Mouse (Mus musculus) myocyte (in vitro differentiated cells): ENCODE measurements at regions not wholly inside any gene's neighbourhood (a gene's known extent, or its start where the extent isn't known, plus 50 kb on each side); places are given as distances from the start of the nearest gene placed in this dataset.

Source experiments
- H3K27me3 ChIP-seq: one replicate; pipeline ENCODE4 v1.6.1; 2011; ENCODE audit not compliant: control insufficient read depth, insufficient read depth, insufficient read length
- H3K36me3 ChIP-seq: one replicate; pipeline ENCODE4 v1.6.1; 2011; ENCODE audit not compliant: control insufficient read depth, insufficient read depth
- H3K4me2 ChIP-seq: one replicate; pipeline ENCODE4 v1.6.1; 2011; ENCODE audit warnings: low read depth, control low read depth
- H3K4me3 ChIP-seq: one replicate; pipeline ENCODE4 v1.5.1; 2011; ENCODE audit warnings: mild to moderate bottlenecking, control low read depth, moderate library complexity
- H3K79me2 ChIP-seq: one replicate; pipeline ENCODE4 v1.6.1; 2011; ENCODE audit not compliant: control insufficient read depth, insufficient read depth
- H3ac ChIP-seq: one replicate; pipeline ENCODE4 v1.6.1; 2011; ENCODE audit not compliant: control insufficient read depth, insufficient read length
- CEBPB ChIP-seq: IDR thresholded peaks from 2 replicates; pipeline ENCODE4 v1.6.1; 2011; ENCODE audit warnings: mild to moderate bottlenecking, moderate library complexity; ENCODE audit not compliant: poor library complexity, insufficient read depth, severe bottlenecking
- E2F4 ChIP-seq: IDR thresholded peaks from one replicate; pipeline ENCODE4 v1.6.1; 2011; ENCODE audit warnings: mild to moderate bottlenecking, control low read depth, moderate library complexity; ENCODE audit not compliant: insufficient read depth
- MAX ChIP-seq: IDR thresholded peaks from one replicate; pipeline ENCODE4 v1.6.1; 2011; ENCODE audit warnings: low read depth, mild to moderate bottlenecking, control low read depth
- MYOD1 ChIP-seq, 3 experiments: IDR thresholded peaks; one replicate each; pipeline ENCODE4 v1.6.1; 2011; ENCODE audit warnings: control low read depth in 2 of 3, low read depth in 2 of 3, mild to moderate bottlenecking in 2 of 3, moderate library complexity in 1 of 3; ENCODE audit not compliant: insufficient read length in 2 of 3, control insufficient read depth in 1 of 3
- MYOG ChIP-seq, 3 experiments: IDR thresholded peaks; one replicate each; pipeline ENCODE4 v1.6.1; 2011; ENCODE audit warnings: control low read depth in 2 of 3, low read depth in 2 of 3, mild to moderate bottlenecking in 2 of 3; ENCODE audit not compliant: insufficient read length in 2 of 3, control insufficient read depth in 1 of 3, insufficient read depth in 1 of 3
- POLR2A ChIP-seq: IDR thresholded peaks from one replicate; pipeline ENCODE4 v1.6.1; 2011; ENCODE audit warnings: low read depth, mild to moderate bottlenecking, control low read depth, moderate library complexity; ENCODE audit not compliant: insufficient read length
- POLR2AphosphoS2 ChIP-seq: IDR thresholded peaks from one replicate; pipeline ENCODE4 v1.6.1; 2011; ENCODE audit warnings: low read depth, control low read depth; ENCODE audit not compliant: insufficient read length
- REST ChIP-seq: IDR thresholded peaks from one replicate; pipeline ENCODE4 v1.6.1; 2011; ENCODE audit warnings: mild to moderate bottlenecking, control low read depth, moderate library complexity; ENCODE audit not compliant: insufficient read depth, insufficient read length
- SRF ChIP-seq: IDR thresholded peaks from one replicate; pipeline ENCODE4 v1.6.1; 2011; ENCODE audit warnings: low read depth; ENCODE audit not compliant: control insufficient read depth, insufficient read length
- TCF12 ChIP-seq: IDR thresholded peaks from one replicate; pipeline ENCODE4 v1.6.1; 2011; ENCODE audit warnings: mild to moderate bottlenecking, control low read depth; ENCODE audit not compliant: poor library complexity, insufficient read depth, severe bottlenecking
- TCF3 ChIP-seq: IDR thresholded peaks from one replicate; pipeline ENCODE4 v1.6.1; 2011; ENCODE audit warnings: low read depth, control low read depth; ENCODE audit not compliant: insufficient read length
- USF1 ChIP-seq: IDR thresholded peaks from one replicate; pipeline ENCODE4 v1.6.1; 2011; ENCODE audit warnings: low read depth, mild to moderate bottlenecking, control low read depth, moderate library complexity

DNA sequence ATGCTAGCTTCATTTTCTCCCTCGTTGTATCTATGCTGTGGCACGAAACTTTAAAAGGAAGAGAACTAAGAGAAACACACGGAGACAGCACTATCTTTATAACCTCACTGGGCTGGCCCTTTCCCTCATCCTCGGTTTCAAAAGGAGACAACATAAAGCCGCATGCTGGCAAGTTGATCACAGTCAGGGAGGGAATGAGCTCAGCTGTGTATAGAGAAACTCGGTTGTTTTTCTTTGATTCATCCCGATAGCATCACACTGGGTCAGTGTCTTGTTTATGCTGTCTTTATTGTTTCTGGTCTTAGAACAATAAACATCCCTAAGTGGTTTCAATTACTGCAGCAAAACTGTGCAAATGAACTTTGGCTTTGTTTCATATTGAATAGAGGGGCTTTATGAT lies 249.2 kb upstream of the Cxadr start:
- H3ac ChIP-seq: no peak overlapping the region
- H3K4me3 ChIP-seq: no peak overlapping the region
- H3K36me3 ChIP-seq: no peaks in the 10 kb centered on the region
- TF ChIP-seq REST (no peak), POLR2A (no peak), POLR2AphosphoS2 (no peak), CEBPB (no peak), USF1 (no peak), SRF (no peak), TCF12 (no peak), TCF3 (no peak), MYOD1 (IDR thresholded peaks at IDR 0.05; ENCODE audit: control insufficient read depth in 1 of 3, insufficient read length in 2 of 3, low read depth in 2 of 3) (no peak), E2F4 (no peak), MYOG (IDR thresholded peaks at IDR 0.05; ENCODE audit: control insufficient read depth in 1 of 3, insufficient read depth in 1 of 3, insufficient read length in 2 of 3, low read depth in 2 of 3) (no peak), MAX (no peak)
- no peaks in the 10 kb centered on the region for H3K27me3 ChIP-seq
- H3K4me2 ChIP-seq: no peak overlapping the region
- no peaks in the 10 kb centered on the region for H3K79me2 ChIP-seq

DNA sequence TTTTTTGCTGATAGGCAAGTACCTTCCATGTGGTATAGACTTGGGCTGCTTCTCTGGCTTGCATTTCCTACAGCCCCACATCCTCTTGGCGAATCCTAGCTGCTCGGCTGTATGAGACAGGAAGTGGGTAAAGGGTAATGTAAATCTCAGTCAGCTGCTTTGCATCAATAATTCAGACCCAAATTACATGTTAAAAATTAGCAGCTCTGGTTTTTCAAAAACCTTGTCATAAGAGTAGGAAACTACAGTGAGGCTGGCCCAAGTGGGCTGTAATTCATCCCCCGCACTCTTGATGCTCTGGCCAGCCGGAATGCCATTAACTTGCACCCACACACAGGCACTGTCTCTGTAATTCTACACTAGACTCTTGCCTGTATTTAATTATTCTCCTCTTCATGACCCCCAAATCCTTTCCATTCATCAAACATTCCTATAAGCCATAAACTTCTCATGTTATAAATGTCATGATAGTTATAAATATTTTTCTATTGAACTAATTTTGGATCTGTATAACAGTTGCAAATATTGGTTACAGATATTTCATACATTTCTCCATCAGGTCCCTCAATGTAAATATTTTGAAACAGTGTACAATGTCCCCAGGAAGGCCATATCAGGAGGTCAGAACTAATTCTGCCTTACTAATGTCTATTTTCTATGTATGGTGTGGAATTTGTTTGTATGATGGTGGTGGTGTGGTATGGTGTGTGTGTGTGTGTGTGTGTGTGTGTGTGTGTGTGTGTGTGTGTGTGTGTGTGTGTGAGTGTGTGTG lies 261.0 kb upstream of the Cxadr start:
- no peaks in the 10 kb centered on the region for H3K36me3 ChIP-seq
- no peak overlapping the region for H3ac ChIP-seq
- no peak for TF ChIP-seq POLR2A
- TF ChIP-seq MYOG (IDR thresholded peaks at IDR 0.05; ENCODE audit: control insufficient read depth in 1 of 3, insufficient read depth in 1 of 3, insufficient read length in 2 of 3, low read depth in 2 of 3): no peak
- no peak for TF ChIP-seq TCF3
- TF ChIP-seq CEBPB: no peak
- TF ChIP-seq TCF12: no peak
- no peak for TF ChIP-seq MAX
- TF ChIP-seq E2F4: no peak
- TF ChIP-seq REST: no peak
- TF ChIP-seq POLR2AphosphoS2: no peak
- no peak for TF ChIP-seq MYOD1 (IDR thresholded peaks at IDR 0.05; ENCODE audit: control insufficient read depth in 1 of 3, insufficient read length in 2 of 3, low read depth in 2 of 3)
- no peak for TF ChIP-seq USF1
- no peak for TF ChIP-seq SRF
- H3K4me2 ChIP-seq: no peak overlapping the region
- H3K27me3 ChIP-seq: no peaks in the 10 kb centered on the region
- no peaks in the 10 kb centered on the region for H3K79me2 ChIP-seq
- H3K4me3 ChIP-seq: no peak overlapping the region

DNA sequence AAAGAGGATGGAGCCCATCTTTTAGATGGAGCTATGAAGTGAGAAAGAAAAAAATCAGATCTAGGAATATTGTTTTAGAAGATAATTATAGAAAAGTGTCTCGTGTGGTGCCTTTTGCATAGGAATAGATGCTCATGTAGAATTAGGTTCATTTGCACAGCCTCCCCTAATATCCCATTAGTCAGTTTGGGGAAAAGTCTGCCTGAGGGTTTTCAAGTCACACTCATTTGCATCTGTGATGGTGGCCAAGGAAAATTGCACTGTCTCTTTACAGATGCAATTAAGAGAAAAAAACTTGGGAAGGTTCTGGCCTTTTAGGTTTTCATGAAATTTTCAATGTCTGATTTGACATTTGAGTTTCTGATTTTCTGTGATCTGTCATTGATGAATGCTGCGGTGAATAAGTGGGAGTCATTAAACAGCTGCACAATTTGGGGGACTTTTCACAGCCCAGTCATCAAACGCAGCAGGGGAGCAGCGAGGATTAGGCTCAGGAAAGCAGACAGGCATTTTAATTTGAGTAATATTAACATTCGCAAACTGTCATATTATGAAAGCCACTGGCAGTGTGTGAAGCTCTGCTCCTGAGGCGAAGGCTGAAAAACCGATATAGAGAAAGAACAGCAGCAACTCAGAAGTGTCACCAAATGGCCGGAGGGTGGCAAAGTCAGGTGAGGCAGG lies 281.5 kb upstream of the Cxadr start:
- no peak overlapping the region for H3K4me3 ChIP-seq
- H3K79me2 ChIP-seq: no peaks in the 10 kb centered on the region
- no peak for TF ChIP-seq POLR2AphosphoS2
- TF ChIP-seq TCF3: no peak
- TF ChIP-seq USF1: no peak
- no peak for TF ChIP-seq TCF12
- no peak for TF ChIP-seq MYOG (IDR thresholded peaks at IDR 0.05; ENCODE audit: control insufficient read depth in 1 of 3, insufficient read depth in 1 of 3, insufficient read length in 2 of 3, low read depth in 2 of 3)
- no peak for TF ChIP-seq E2F4
- no peak for TF ChIP-seq SRF
- no peak for TF ChIP-seq CEBPB
- no peak for TF ChIP-seq MAX
- TF ChIP-seq POLR2A: no peak
- TF ChIP-seq MYOD1 (IDR thresholded peaks at IDR 0.05; ENCODE audit: control insufficient read depth in 1 of 3, insufficient read length in 2 of 3, low read depth in 2 of 3): no peak
- no peak for TF ChIP-seq REST
- H3K4me2 ChIP-seq: no peak overlapping the region
- H3K36me3 ChIP-seq: no peaks in the 10 kb centered on the region
- H3K27me3 ChIP-seq: no peaks in the 10 kb centered on the region
- no peak overlapping the region for H3ac ChIP-seq

DNA sequence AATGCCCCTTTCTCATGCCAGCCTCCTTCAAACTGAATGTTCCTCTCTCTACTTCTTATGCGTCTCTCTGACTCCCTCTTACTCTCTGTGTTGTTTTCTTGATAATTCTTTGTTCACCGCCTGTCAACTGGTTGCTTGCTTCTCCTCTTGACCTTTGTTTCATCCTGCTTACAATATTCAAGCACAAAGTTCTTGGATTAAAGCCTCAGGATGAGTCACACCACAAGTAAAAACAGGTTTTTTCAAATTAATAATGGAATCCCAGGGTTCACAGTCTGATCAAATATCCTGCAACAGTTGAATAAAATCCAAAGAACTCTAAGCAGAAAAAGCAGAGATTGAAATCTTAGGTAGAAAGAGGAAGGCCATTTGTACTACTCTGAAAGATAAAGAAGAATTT lies 285.9 kb upstream of the Cxadr start:
- H3K27me3 ChIP-seq: no peaks in the 10 kb centered on the region
- H3K4me2 ChIP-seq: no peak overlapping the region
- no peak overlapping the region for H3ac ChIP-seq
- H3K4me3 ChIP-seq: no peak overlapping the region
- no peak for TF ChIP-seq SRF
- 0 out of 2 replicates have a peak, but pooled peaks have one; percentile 20 for TF ChIP-seq CEBPB
- H3K79me2 ChIP-seq: no peaks in the 10 kb centered on the region
- no peaks in the 10 kb centered on the region for H3K36me3 ChIP-seq
